Mouse (Mus musculus): ENCODE measurements around the gene Zfp654. TPM values are rescaled to one million over a fixed set of nuclear protein-coding genes. Genes with fewer than 3 reads are reported as not detected.

The Zfp654 gene
- 16.1 and 19.4 TPM in 2 replicates for total RNA-seq (2012; rRNA removed)

GRCm38 (mm10) chr16:64851563-64852362 is at the start of gene Zfp654, which contains the start of gene Cggbp1:
Gene Zfp654, minus strand, starts transcription at chr16:64851652.
Gene Cggbp1, plus strand, starts transcription at chr16:64851996.
- in situ Hi-C loops (cut with MboI; ENCODE audit: low sequenced_read_pairs in 2 of 2, unreplicated experiment in 2 of 2), result no loop called here
- H3K9ac ChIP-seq (ENCODE audit: insufficient read depth, low read depth, low read length, poor library complexity, severe bottlenecking), result peak within 1 kb of the TSS; percentile 98
- peak within 1 kb of the TSS; percentile 92 for H3K27ac ChIP-seq (ENCODE audit: insufficient read depth, low read depth, low read length, poor library complexity, severe bottlenecking)
- TF ChIP-seq MAFK (IDR thresholded peaks at IDR 0.05; ENCODE audit: insufficient read depth, low read depth, low read length) (no peak), CHD2 (IDR thresholded peaks at IDR 0.05; ENCODE audit: low read depth, low read length) (peak; percentile 92)
- H3K4me3 ChIP-seq (ENCODE audit: insufficient read depth in 1 of 2, low read depth in 1 of 2, low read length in 2 of 2, poor library complexity in 1 of 2, severe bottlenecking in 1 of 2), result peak within 1 kb of the TSS; percentile 98
- no peaks in the 10 kb centered on the region for H3K4me1 ChIP-seq (ENCODE audit: control insufficient read depth in 2 of 2, insufficient read depth in 2 of 2, low read length in 2 of 2, poor library complexity in 1 of 2)
- H3K9me3 ChIP-seq (ENCODE audit: control insufficient read depth, insufficient read depth, low read depth, low read length), result no peaks in the 10 kb centered on the region
- peak; percentile 100 for DNase-seq (ENCODE audit: low read depth, low spot score)
- peaks cover 12% of the 10 kb centered on the region for H3K36me3 ChIP-seq (ENCODE audit: control insufficient read depth, insufficient read depth, low read length, poor library complexity, severe bottlenecking)

GRCm38 (mm10) chr16:64899084-64899483 is 47.6 kb upstream of the Zfp654 start:
- Histone ChIP-seq H3K9ac (ENCODE audit: insufficient read depth, low read depth, low read length, poor library complexity, severe bottlenecking) (no peak overlapping the region), H3K4me3 (ENCODE audit: insufficient read depth in 1 of 2, low read depth in 1 of 2, low read length in 2 of 2, poor library complexity in 1 of 2, severe bottlenecking in 1 of 2) (no peak overlapping the region), H3K9me3 (ENCODE audit: control insufficient read depth, insufficient read depth, low read depth, low read length) (no peaks in the 10 kb centered on the region), H3K27ac (ENCODE audit: insufficient read depth, low read depth, low read length, poor library complexity, severe bottlenecking) (no peak overlapping the region), H3K4me1 (ENCODE audit: control insufficient read depth in 2 of 2, insufficient read depth in 2 of 2, low read length in 2 of 2, poor library complexity in 1 of 2) (no peaks in the 10 kb centered on the region), H3K36me3 (ENCODE audit: control insufficient read depth, insufficient read depth, low read length, poor library complexity, severe bottlenecking) (no peaks in the 10 kb centered on the region)
- DNase-seq (ENCODE audit: low read depth, low spot score), result no peak
- in situ Hi-C loops (cut with MboI; ENCODE audit: low sequenced_read_pairs in 2 of 2, unreplicated experiment in 2 of 2), result no loop called here
- no peak for TF ChIP-seq ZNF384 (IDR thresholded peaks at IDR 0.05; ENCODE audit: low read depth, low read length)
- peak; percentile 66; the same call in 1 of the 2 replicates for TF ChIP-seq ZC3H11A (IDR thresholded peaks at IDR 0.05; ENCODE audit: borderline replicate concordance, low read depth, low read length)
- no peak for TF ChIP-seq HCFC1 (IDR thresholded peaks at IDR 0.05; ENCODE audit: borderline replicate concordance, insufficient read depth, low read length)

- in situ Hi-C loops (cut with MboI; ENCODE audit: low sequenced_read_pairs in 2 of 2, unreplicated experiment in 2 of 2), result loop anchor here in 1 of 2 experiments (10.0 kb wide), 1 partner anchor 125 kb away; no protein-coding TSS in a partner anchor
- Histone ChIP-seq H3K4me1 (ENCODE audit: control insufficient read depth in 2 of 2, insufficient read depth in 2 of 2, low read length in 2 of 2, poor library complexity in 1 of 2) (peaks cover 2 to 8% of the 10 kb centered on the region in 2 experiments; a peak in 2 of 4 replicates), H3K9me3 (ENCODE audit: control insufficient read depth, insufficient read depth, low read depth, low read length) (no peaks in the 10 kb centered on the region; the same call in 1 of the 2 replicates), H3K27ac (ENCODE audit: insufficient read depth, low read depth, low read length, poor library complexity, severe bottlenecking) (no peak overlapping the region; the same call in 1 of the 2 replicates), H3K36me3 (ENCODE audit: control insufficient read depth, insufficient read depth, low read length, poor library complexity, severe bottlenecking) (no peaks in the 10 kb centered on the region; the same call in 1 of the 2 replicates), H3K9ac (ENCODE audit: insufficient read depth, low read depth, low read length, poor library complexity, severe bottlenecking) (no peak overlapping the region), H3K4me3 (ENCODE audit: insufficient read depth in 1 of 2, low read depth in 1 of 2, low read length in 2 of 2, poor library complexity in 1 of 2, severe bottlenecking in 1 of 2) (no peak overlapping the region)
- DNase-seq (ENCODE audit: low read depth, low spot score), result no peak
- no peak for TF ChIP-seq ZC3H11A (IDR thresholded peaks at IDR 0.05; ENCODE audit: borderline replicate concordance, low read depth, low read length)
- no peak for TF ChIP-seq MAFK (IDR thresholded peaks at IDR 0.05; ENCODE audit: insufficient read depth, low read depth, low read length)
- TF ChIP-seq CHD2 (IDR thresholded peaks at IDR 0.05; ENCODE audit: low read depth, low read length), result no peak
- TF ChIP-seq ZNF384 (IDR thresholded peaks at IDR 0.05; ENCODE audit: low read depth, low read length), result no peak
- TF ChIP-seq HCFC1 (IDR thresholded peaks at IDR 0.05; ENCODE audit: borderline replicate concordance, insufficient read depth, low read length), result no peak
These were observed 38.0 kb upstream of the Zfp654 start for GRCm38 (mm10) chr16:64889496-64889895.

- Histone ChIP-seq H3K27ac (ENCODE audit: insufficient read depth, low read depth, low read length, poor library complexity, severe bottlenecking) (peak overlapping the region; percentile 90; the same call in 1 of the 2 replicates), H3K4me3 (ENCODE audit: insufficient read depth in 1 of 2, low read depth in 1 of 2, low read length in 2 of 2, poor library complexity in 1 of 2, severe bottlenecking in 1 of 2) (no peak overlapping the region), H3K9ac (ENCODE audit: insufficient read depth, low read depth, low read length, poor library complexity, severe bottlenecking) (no peak overlapping the region), H3K4me1 (ENCODE audit: control insufficient read depth in 2 of 2, insufficient read depth in 2 of 2, low read length in 2 of 2, poor library complexity in 1 of 2) (peaks cover 8 to 9% of the 10 kb centered on the region in 2 experiments; a peak in 3 of 4 replicates), H3K36me3 (ENCODE audit: control insufficient read depth, insufficient read depth, low read length, poor library complexity, severe bottlenecking) (no peaks in the 10 kb centered on the region; the same call in 1 of the 2 replicates), H3K9me3 (ENCODE audit: control insufficient read depth, insufficient read depth, low read depth, low read length) (no peaks in the 10 kb centered on the region; the same call in 1 of the 2 replicates)
- DNase-seq (ENCODE audit: low read depth, low spot score), result no peak
- in situ Hi-C loops (cut with MboI; ENCODE audit: low sequenced_read_pairs in 2 of 2, unreplicated experiment in 2 of 2), result loop anchor here in 1 of 2 experiments (10.0 kb wide), 1 partner anchor 121 kb away; no protein-coding TSS in a partner anchor
- TF ChIP-seq ZNF384 (IDR thresholded peaks at IDR 0.05; ENCODE audit: low read depth, low read length), result 0 out of 2 replicates have a peak, but pooled peaks have one; percentile 2
- TF ChIP-seq CHD2 (IDR thresholded peaks at IDR 0.05; ENCODE audit: low read depth, low read length), result peak; percentile 40; the same call in 1 of the 2 replicates
- TF ChIP-seq MAFK (IDR thresholded peaks at IDR 0.05; ENCODE audit: insufficient read depth, low read depth, low read length), result 0 out of 2 replicates have a peak, but pooled peaks have one; percentile 13
- TF ChIP-seq ZC3H11A (IDR thresholded peaks at IDR 0.05; ENCODE audit: borderline replicate concordance, low read depth, low read length), result no peak
- no peak for TF ChIP-seq HCFC1 (IDR thresholded peaks at IDR 0.05; ENCODE audit: borderline replicate concordance, insufficient read depth, low read length)
These were observed 34.1 kb upstream of the Zfp654 start for GRCm38 (mm10) chr16:64885547-64885946.
